In genomic region chr15:99044854-99045253, GRCm38 (mm10) we compare ENCODE assay signal across 13 mouse cellular contexts. TPM values are rescaled to one million over a fixed set of nuclear protein-coding genes. Genes with fewer than 3 reads are reported as not detected.
A peak's percentile ranks its signal among the peaks of the same experiment; 100 is the strongest.
DNase-seq lines count a peak whose midpoint lies in the region; ATAC-seq lines count a peak whose summit lies in the region.
"Had no signal": no experiment of that assay in that cellular context is flagged by ENCODE, and none has a peak within 500 bp of the region (broad histone marks: within the 10 kb centered on the region; RNA-seq: fewer than 3 reads in every experiment).

No protein-coding gene starts in this region.

- no peak overlapping the region for H3K4me3 ChIP-seq in forebrain, embryonic 12.5 days (replicated peaks)
- H3K4me3 ChIP-seq in forebrain, embryonic 13.5 days = no peak overlapping the region
- H3K4me3 ChIP-seq in midbrain, embryonic 14.5 days (replicated peaks; ENCODE audit: low read depth, low read length) = no peak overlapping the region
- H3K4me3 ChIP-seq in midbrain, embryonic 15.5 days = no peak overlapping the region
- no peak overlapping the region for H3K4me3 ChIP-seq in intestine, embryonic 14.5 days (ENCODE audit: low read depth, low read length)
- no peak overlapping the region for H3K4me3 ChIP-seq in stomach, embryonic 16.5 days (replicated peaks; ENCODE audit: low read length)
- H3K4me3 ChIP-seq: embryonic facial prominence, embryonic 12.5 days; heart, embryonic 13.5 days; lung, embryonic 15.5 days had no signal

- H3K9me3 ChIP-seq in forebrain, embryonic 12.5 days = no peaks in the 10 kb centered on the region
- no peaks in the 10 kb centered on the region for H3K9me3 ChIP-seq in forebrain, embryonic 13.5 days (replicated peaks)
- H3K9me3 ChIP-seq in midbrain, embryonic 14.5 days (ENCODE audit: control insufficient read depth, low read length) = no peaks in the 10 kb centered on the region
- no peaks in the 10 kb centered on the region for H3K9me3 ChIP-seq in midbrain, embryonic 15.5 days
- no peaks in the 10 kb centered on the region for H3K9me3 ChIP-seq in intestine, embryonic 14.5 days (ENCODE audit: control insufficient read depth, low read length)
- H3K9me3 ChIP-seq in stomach, embryonic 16.5 days (replicated peaks; ENCODE audit: control insufficient read depth, low read length) = no peaks in the 10 kb centered on the region
- H3K9me3 ChIP-seq: embryonic facial prominence, embryonic 12.5 days; heart, embryonic 13.5 days; lung, embryonic 15.5 days had no signal

- peak; percentile 15 for DNase-seq in midbrain, embryonic 14.5 days
- no peak for DNase-seq in intestine, embryonic 14.5 days (ENCODE audit: low spot score)
- DNase-seq in left cerebral cortex, adult 8-10 months (ENCODE audit: low spot score in 2 of 2) = no peak
- DNase-seq in layer of hippocampus, adult 11-12 months (ENCODE audit: low spot score) = no peak

- peaks cover 14% of the 10 kb centered on the region for H3K27me3 ChIP-seq in forebrain, embryonic 12.5 days
- H3K27me3 ChIP-seq in forebrain, embryonic 13.5 days = no peaks in the 10 kb centered on the region
- no peaks in the 10 kb centered on the region for H3K27me3 ChIP-seq in midbrain, embryonic 14.5 days (ENCODE audit: control insufficient read depth, insufficient read depth, low read length)
- H3K27me3 ChIP-seq in midbrain, embryonic 15.5 days (replicated peaks) = no peaks in the 10 kb centered on the region
- no peaks in the 10 kb centered on the region for H3K27me3 ChIP-seq in intestine, embryonic 14.5 days (replicated peaks; ENCODE audit: control insufficient read depth, insufficient read depth, low read length)
- H3K27me3 ChIP-seq in stomach, embryonic 16.5 days (ENCODE audit: control insufficient read depth, insufficient read depth, low read length) = no peaks in the 10 kb centered on the region
- H3K27me3 ChIP-seq: embryonic facial prominence, embryonic 12.5 days had no signal

- no peak overlapping the region for H3K9ac ChIP-seq in forebrain, embryonic 12.5 days
- H3K9ac ChIP-seq in forebrain, embryonic 13.5 days = no peak overlapping the region
- H3K9ac ChIP-seq in midbrain, embryonic 14.5 days (replicated peaks; ENCODE audit: low read length) = no peak overlapping the region
- no peak overlapping the region for H3K9ac ChIP-seq in midbrain, embryonic 15.5 days
- H3K9ac ChIP-seq in intestine, embryonic 14.5 days (ENCODE audit: low read length) = no peak overlapping the region
- H3K9ac ChIP-seq in stomach, embryonic 16.5 days (ENCODE audit: low read length) = no peak overlapping the region
- H3K9ac ChIP-seq: embryonic facial prominence, embryonic 12.5 days; heart, embryonic 13.5 days; lung, embryonic 15.5 days had no signal

- H3K4me1 ChIP-seq in forebrain, embryonic 12.5 days = peaks cover 18% of the 10 kb centered on the region
- H3K4me1 ChIP-seq in forebrain, embryonic 13.5 days = peaks cover 22% of the 10 kb centered on the region
- H3K4me1 ChIP-seq in midbrain, embryonic 14.5 days (ENCODE audit: control insufficient read depth, insufficient read depth, low read length) = peaks cover 4% of the 10 kb centered on the region; the same call in 1 of the 2 replicates
- 0 out of 2 replicates have a peak, but pooled peaks cover 9% of the 10 kb centered on the region for H3K4me1 ChIP-seq in midbrain, embryonic 15.5 days
- H3K4me1 ChIP-seq in intestine, embryonic 14.5 days (replicated peaks; ENCODE audit: control insufficient read depth, insufficient read depth, low read length) = no peaks in the 10 kb centered on the region
- H3K4me1 ChIP-seq in stomach, embryonic 16.5 days (ENCODE audit: control insufficient read depth, insufficient read depth, low read length) = peaks cover 6% of the 10 kb centered on the region

- no peak overlapping the region for H3K4me2 ChIP-seq in forebrain, embryonic 12.5 days
- no peak overlapping the region for H3K4me2 ChIP-seq in forebrain, embryonic 13.5 days
- H3K4me2 ChIP-seq in midbrain, embryonic 14.5 days (ENCODE audit: low read length) = no peak overlapping the region
- no peak overlapping the region for H3K4me2 ChIP-seq in midbrain, embryonic 15.5 days
- no peak overlapping the region for H3K4me2 ChIP-seq in intestine, embryonic 14.5 days (ENCODE audit: low read length)
- H3K4me2 ChIP-seq in stomach, embryonic 16.5 days (ENCODE audit: low read depth, low read length) = no peak overlapping the region
- H3K4me2 ChIP-seq: embryonic facial prominence, embryonic 12.5 days; heart, embryonic 13.5 days; lung, embryonic 15.5 days had no signal

- 0 out of 2 replicates have a peak, but pooled peaks have one; percentile 14 for ATAC-seq in forebrain, embryonic 12.5 days (ENCODE audit: low FRiP score)
- no peak; the same call in 1 of the 2 replicates for ATAC-seq in forebrain, embryonic 13.5 days
- ATAC-seq in midbrain, embryonic 14.5 days (ENCODE audit: low FRiP score, low TSS enrichment) = no peak
- no peak for ATAC-seq in midbrain, embryonic 15.5 days (replicated peaks)
- peak; percentile 29; the same call in 1 of the 2 replicates for ATAC-seq in intestine, embryonic 14.5 days (replicated peaks; ENCODE audit: low FRiP score, low TSS enrichment, low read depth)
- 0 out of 2 replicates have a peak, but pooled peaks have one; percentile 6 for ATAC-seq in stomach, embryonic 16.5 days (ENCODE audit: insufficient read depth, low FRiP score)
- ATAC-seq: hindbrain, postnatal 0 days had no signal

- H3K27ac ChIP-seq in forebrain, embryonic 12.5 days = no peak overlapping the region
- H3K27ac ChIP-seq in forebrain, embryonic 13.5 days = no peak overlapping the region
- no peak overlapping the region for H3K27ac ChIP-seq in midbrain, embryonic 14.5 days (replicated peaks; ENCODE audit: low read depth, low read length)
- H3K27ac ChIP-seq in midbrain, embryonic 15.5 days = no peak overlapping the region
- H3K27ac ChIP-seq in intestine, embryonic 14.5 days (ENCODE audit: low read depth) = no peak overlapping the region
- H3K27ac ChIP-seq in stomach, embryonic 16.5 days (ENCODE audit: low read length) = no peak overlapping the region
- H3K27ac ChIP-seq: embryonic facial prominence, embryonic 12.5 days; heart, embryonic 13.5 days; hindbrain, postnatal 0 days; lung, embryonic 15.5 days had no signal

- no peaks in the 10 kb centered on the region for H3K36me3 ChIP-seq in forebrain, embryonic 12.5 days (replicated peaks)
- no peaks in the 10 kb centered on the region for H3K36me3 ChIP-seq in forebrain, embryonic 13.5 days (ENCODE audit: poor library complexity, severe bottlenecking)
- H3K36me3 ChIP-seq in midbrain, embryonic 14.5 days (ENCODE audit: control insufficient read depth, insufficient read depth, low read length) = no peaks in the 10 kb centered on the region
- no peaks in the 10 kb centered on the region for H3K36me3 ChIP-seq in midbrain, embryonic 15.5 days (replicated peaks)
- H3K36me3 ChIP-seq in intestine, embryonic 14.5 days (ENCODE audit: control insufficient read depth, insufficient read depth, low read length) = no peaks in the 10 kb centered on the region
- H3K36me3 ChIP-seq in stomach, embryonic 16.5 days (ENCODE audit: control insufficient read depth, insufficient read depth, low read length) = no peaks in the 10 kb centered on the region
- H3K36me3 ChIP-seq: embryonic facial prominence, embryonic 12.5 days; heart, embryonic 13.5 days; lung, embryonic 15.5 days had no signal

- WGBS in forebrain, embryonic 12.5 days = 43% methylated on average over 3 of the region's 3 CpGs
- 31% methylated on average over 3 of the region's 3 CpGs for WGBS in forebrain, embryonic 13.5 days
- 65% methylated on average over 3 of the region's 3 CpGs for WGBS in midbrain, embryonic 14.5 days
- 61% methylated on average over 3 of the region's 3 CpGs for WGBS in midbrain, embryonic 15.5 days
- WGBS in intestine, embryonic 14.5 days = 30% methylated on average over 3 of the region's 3 CpGs
- whole genome bisulfite sequencing in stomach, embryonic 16.5 days = 34% methylated on average over 3 of the region's 3 CpGs

RNA-seq across cellular contexts. Expression of gene Prph, which starts 10.1 kb away (rescaled TPM):
- polyA plus RNA-seq in forebrain, embryonic 12.5 days (2016; fragmentation: Nextera tagmentation; extraction: Ambion mirVana) = 0.73 and 1.4 TPM in 2 replicates
- 0.94 and 1.6 TPM in 2 replicates for polyA plus RNA-seq in forebrain, embryonic 13.5 days (2015; fragmentation: Nextera tagmentation; extraction: Ambion mirVana)
- 11.7 and 15.5 TPM in 2 replicates for polyA plus RNA-seq in midbrain, embryonic 14.5 days (2014; fragmentation: Nextera tagmentation; extraction: Ambion mirVana)
- polyA plus RNA-seq in midbrain, embryonic 15.5 days (2015; fragmentation: Nextera tagmentation; extraction: Ambion mirVana) = 5.7 and 10.3 TPM in 2 replicates
- 54.4 and 56.3 TPM in 2 replicates for polyA plus RNA-seq in intestine, embryonic 14.5 days (2014; fragmentation: Nextera tagmentation; extraction: Ambion mirVana)
- polyA plus RNA-seq in stomach, embryonic 16.5 days (2015; fragmentation: Nextera tagmentation; extraction: Ambion mirVana) = 24.4 and 25.4 TPM in 2 replicates
- 1 to 10 TPM in 3 of 4 experiments, under 1 TPM in 1; 0.73 to 1.5 (median 1.2) TPM for total RNA-seq in left cerebral cortex, adult 8-10 months (2022)

RNA-seq across cellular contexts. Expression of gene Tuba1c, which starts 15.2 kb away (rescaled TPM):
- 107 and 111 TPM in 2 replicates for polyA plus RNA-seq in forebrain, embryonic 12.5 days (2016; fragmentation: Nextera tagmentation; extraction: Ambion mirVana)
- 97.6 and 102 TPM in 2 replicates for polyA plus RNA-seq in forebrain, embryonic 13.5 days (2015; fragmentation: Nextera tagmentation; extraction: Ambion mirVana)
- 13.5 and 24.8 TPM in 2 replicates for polyA plus RNA-seq in midbrain, embryonic 14.5 days (2014; fragmentation: Nextera tagmentation; extraction: Ambion mirVana)
- 16.4 and 20.5 TPM in 2 replicates for polyA plus RNA-seq in midbrain, embryonic 15.5 days (2015; fragmentation: Nextera tagmentation; extraction: Ambion mirVana)
- polyA plus RNA-seq in intestine, embryonic 14.5 days (2014; fragmentation: Nextera tagmentation; extraction: Ambion mirVana) = 269 and 276 TPM in 2 replicates
- polyA plus RNA-seq in stomach, embryonic 16.5 days (2015; fragmentation: Nextera tagmentation; extraction: Ambion mirVana) = 196 and 209 TPM in 2 replicates
- total RNA-seq in left cerebral cortex, adult 8-10 months (2022) = 10 to 100 TPM; 41.1 to 59.7 (median 56.5) TPM

RNA-seq across cellular contexts. Expression of gene Troap, which starts 29.5 kb away (rescaled TPM):
- 41.6 and 48.3 TPM in 2 replicates for polyA plus RNA-seq in forebrain, embryonic 12.5 days (2016; fragmentation: Nextera tagmentation; extraction: Ambion mirVana)
- 37.8 and 38.6 TPM in 2 replicates for polyA plus RNA-seq in forebrain, embryonic 13.5 days (2015; fragmentation: Nextera tagmentation; extraction: Ambion mirVana)
- 3.9 and 4.9 TPM in 2 replicates for polyA plus RNA-seq in midbrain, embryonic 14.5 days (2014; fragmentation: Nextera tagmentation; extraction: Ambion mirVana)
- 4.9 and 6.6 TPM in 2 replicates for polyA plus RNA-seq in midbrain, embryonic 15.5 days (2015; fragmentation: Nextera tagmentation; extraction: Ambion mirVana)
- polyA plus RNA-seq in intestine, embryonic 14.5 days (2014; fragmentation: Nextera tagmentation; extraction: Ambion mirVana) = 25.4 and 27.7 TPM in 2 replicates
- 25.6 and 26.4 TPM in 2 replicates for polyA plus RNA-seq in stomach, embryonic 16.5 days (2015; fragmentation: Nextera tagmentation; extraction: Ambion mirVana)
- total RNA-seq in left cerebral cortex, adult 8-10 months (2022) = under 1 TPM in 2 of 4 experiments, not detected in 2; 0.74 to 0.95 TPM
- total RNA-seq: left cerebral cortex, adult 18-20 months had no signal

RNA-seq across cellular contexts. Expression of gene C1ql4, which starts 42.8 kb away (rescaled TPM):
- polyA plus RNA-seq in forebrain, embryonic 12.5 days (2016; fragmentation: Nextera tagmentation; extraction: Ambion mirVana) = 0.44 and 1.3 TPM in 2 replicates
- 0.39 TPM in 1 of 2 replicates, not detected in the other for polyA plus RNA-seq in forebrain, embryonic 13.5 days (2015; fragmentation: Nextera tagmentation; extraction: Ambion mirVana)
- polyA plus RNA-seq in midbrain, embryonic 14.5 days (2014; fragmentation: Nextera tagmentation; extraction: Ambion mirVana) = 13.2 and 13.7 TPM in 2 replicates
- 12.4 and 15.3 TPM in 2 replicates for polyA plus RNA-seq in midbrain, embryonic 15.5 days (2015; fragmentation: Nextera tagmentation; extraction: Ambion mirVana)
- polyA plus RNA-seq in intestine, embryonic 14.5 days (2014; fragmentation: Nextera tagmentation; extraction: Ambion mirVana) = 0.16 TPM in 1 of 2 replicates, not detected in the other
- not detected in 2 replicates for polyA plus RNA-seq in stomach, embryonic 16.5 days (2015; fragmentation: Nextera tagmentation; extraction: Ambion mirVana)
- not detected for total RNA-seq in left cerebral cortex, adult 8-10 months (2022)
- total RNA-seq: left cerebral cortex, adult 18-20 months had no signal
- polyA plus RNA-seq: lung, embryonic 15.5 days had no signal

RNA-seq across cellular contexts. Expression of gene Dnajc22, which starts 48.1 kb away (rescaled TPM):
- 0.76 and 1.0 TPM in 2 replicates for polyA plus RNA-seq in forebrain, embryonic 12.5 days (2016; fragmentation: Nextera tagmentation; extraction: Ambion mirVana)
- polyA plus RNA-seq in forebrain, embryonic 13.5 days (2015; fragmentation: Nextera tagmentation; extraction: Ambion mirVana) = 0.25 and 0.84 TPM in 2 replicates
- 0.71 and 1.6 TPM in 2 replicates for polyA plus RNA-seq in midbrain, embryonic 14.5 days (2014; fragmentation: Nextera tagmentation; extraction: Ambion mirVana)
- 2.0 and 2.1 TPM in 2 replicates for polyA plus RNA-seq in midbrain, embryonic 15.5 days (2015; fragmentation: Nextera tagmentation; extraction: Ambion mirVana)
- polyA plus RNA-seq in intestine, embryonic 14.5 days (2014; fragmentation: Nextera tagmentation; extraction: Ambion mirVana) = 16.3 and 20.2 TPM in 2 replicates
- 14.1 TPM in 2 replicates for polyA plus RNA-seq in stomach, embryonic 16.5 days (2015; fragmentation: Nextera tagmentation; extraction: Ambion mirVana)
- total RNA-seq in left cerebral cortex, adult 8-10 months (2022) = under 1 TPM in 3 of 4 experiments, not detected in 1; 0.30 to 0.56 (median 0.34) TPM
- total RNA-seq: left cerebral cortex, adult 18-20 months had no signal

Comparison
In these comparisons a context has a peak if more than half of its experiments do, and no peak if none do; other contexts are left out.
1. ATAC-seq: peak in forebrain, embryonic 12.5 days (single experiment), intestine, embryonic 14.5 days (single experiment) and stomach, embryonic 16.5 days (single experiment); none in forebrain, embryonic 13.5 days (single experiment), midbrain, embryonic 14.5 days (single experiment) and midbrain, embryonic 15.5 days (single experiment).